Mouse (Mus musculus) ES-E14 (cell line): ENCODE measurements around the gene Tnnt3. TPM values are rescaled to one million over a fixed set of nuclear protein-coding genes. Genes with fewer than 3 reads are reported as not detected.

ENCODE experiments used
- DNase-seq: peaks from one replicate; pipeline ENCODE4 v3.0.0-alpha.2; 2013; ENCODE audit warnings: low read depth, low spot score
- H3K27ac ChIP-seq: 2 replicates; pipeline ENCODE4 v1.5.1; 2012; ENCODE audit warnings: low read depth, mild to moderate bottlenecking, low read length, moderate library complexity, mixed read lengths; ENCODE audit not compliant: poor library complexity, insufficient read depth, severe bottlenecking
- H3K36me3 ChIP-seq: 2 replicates; pipeline ENCODE4 v1.6.1; 2012; ENCODE audit warnings: mild to moderate bottlenecking, low read length, moderate library complexity, mixed read lengths; ENCODE audit not compliant: control insufficient read depth, poor library complexity, insufficient read depth, severe bottlenecking
- H3K4me1 ChIP-seq, 2 experiments: fragments of 150-350 bp in 1 of 2; sonication (generic) in 1 of 2; 2 replicates each; pipeline ENCODE4 v1.6.1; 2012; ENCODE audit warnings: low read length in 2 of 2, mild to moderate bottlenecking in 1 of 2, mixed read lengths in 1 of 2; ENCODE audit not compliant: control insufficient read depth in 2 of 2, insufficient read depth in 2 of 2, poor library complexity in 1 of 2
- H3K4me3 ChIP-seq, 2 experiments: fragments of 150-350 bp in 1 of 2; sonication (generic) in 1 of 2; 2 replicates each; pipeline ENCODE4 v1.5.1; 2012; ENCODE audit warnings: low read length in 2 of 2, low read depth in 1 of 2, mild to moderate bottlenecking in 1 of 2, mixed read lengths in 1 of 2; ENCODE audit not compliant: insufficient read depth in 1 of 2, poor library complexity in 1 of 2, severe bottlenecking in 1 of 2
- H3K9ac ChIP-seq: 2 replicates; pipeline ENCODE4 v1.6.1; 2012; ENCODE audit warnings: low read depth, mild to moderate bottlenecking, low read length, mixed read lengths; ENCODE audit not compliant: poor library complexity, insufficient read depth, severe bottlenecking
- H3K9me3 ChIP-seq: fragments of 150-350 bp; sonication (generic); 2 replicates; pipeline ENCODE4 v1.6.1; 2012; ENCODE audit warnings: low read depth, mild to moderate bottlenecking, low read length; ENCODE audit not compliant: control insufficient read depth, insufficient read depth
- CHD2 ChIP-seq: IDR thresholded peaks from 2 replicates; pipeline ENCODE4 v1.6.1; 2014; ENCODE audit warnings: mild to moderate bottlenecking, low read depth, low read length, inconsistent platforms
- HCFC1 ChIP-seq: IDR thresholded peaks from 2 replicates; pipeline ENCODE4 v1.6.1; 2012; ENCODE audit warnings: low read length, inconsistent platforms, borderline replicate concordance; ENCODE audit not compliant: insufficient read depth
- MAFK ChIP-seq: IDR thresholded peaks from 2 replicates; pipeline ENCODE4 v1.6.1; 2014; ENCODE audit warnings: mild to moderate bottlenecking, low read depth, low read length, inconsistent platforms; ENCODE audit not compliant: insufficient read depth
- ZC3H11A ChIP-seq: IDR thresholded peaks from 2 replicates; pipeline ENCODE4 v1.6.1; 2012; ENCODE audit warnings: low read depth, mild to moderate bottlenecking, inconsistent platforms, low read length, borderline replicate concordance
- ZNF384 ChIP-seq: IDR thresholded peaks from 2 replicates; pipeline ENCODE4 v1.6.1; 2012; ENCODE audit warnings: low read depth, low read length, inconsistent platforms
- in situ Hi-C, 2 experiments: fragments of 600-800 bp; cut with MboI; formaldehyde crosslinking; loops; one replicate each; pipeline ENCODE4 v1.15.1; 2025; ENCODE audit warnings: low sequenced_read_pairs in 2 of 2, inconsistent platforms in 1 of 2; ENCODE audit not compliant: unreplicated experiment in 2 of 2
- total RNA-seq: library from RNA; depleted of rRNA; stranded (reverse); fragments of 300-350 nt; gene quantifications from 2 replicates; pipeline ENCODE4 v1.2.3, GENCODE M21; 2012

The Tnnt3 gene
- total RNA-seq, 1 experiment = 6.4 TPM

DNA sequence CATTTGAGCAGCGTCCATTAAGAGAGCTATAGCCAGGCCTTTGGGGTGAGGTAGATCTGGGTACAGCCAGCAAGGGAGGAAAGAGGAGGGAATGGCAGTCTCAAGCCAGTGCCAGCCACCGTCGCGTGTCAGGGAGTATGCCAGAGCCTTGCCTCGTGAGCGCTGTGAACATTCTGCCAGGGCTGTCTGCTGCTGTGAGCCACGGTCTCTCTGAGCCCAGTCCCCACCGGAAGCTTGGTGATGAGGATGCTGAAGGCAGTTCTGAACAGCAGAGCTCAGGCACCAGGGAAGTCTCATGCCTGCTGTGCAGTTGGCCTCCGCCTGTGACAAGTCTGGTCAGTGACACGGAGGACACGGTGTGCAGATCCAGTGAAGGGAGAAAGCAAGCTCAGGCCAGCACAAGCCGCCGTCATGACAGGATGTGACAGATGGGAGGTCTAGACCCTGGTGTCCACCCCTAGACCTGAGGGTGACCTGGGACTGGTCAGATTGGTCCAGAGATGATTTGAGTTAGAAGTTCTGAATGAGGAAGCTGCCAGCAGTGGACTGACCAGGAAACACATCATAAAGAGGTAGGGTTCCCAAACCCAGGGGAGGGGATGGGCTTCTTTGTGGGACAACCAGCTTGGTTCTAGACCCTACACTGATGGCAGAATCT is 21.7 kb upstream of the Tnnt3 start:
- H3K4me1 ChIP-seq = 0 out of 4 replicates have a peak, but pooled peaks cover 0 to under 1% of the 10 kb centered on the region in 2 experiments
- H3K27ac ChIP-seq = no peak overlapping the region
- no peak overlapping the region for H3K9ac ChIP-seq

GRCm38 (mm10) chr7:142478001-142478400 is 20.6 kb upstream of the Tnnt3 start:
- H3K9me3 ChIP-seq = no peaks in the 10 kb centered on the region
- peaks cover 0 to 5% of the 10 kb centered on the region in 2 experiments; a peak in 1 of 4 replicates for H3K4me1 ChIP-seq
- in situ Hi-C loops = no loop called here
- TF ChIP-seq CHD2 (no peak), MAFK (no peak), ZNF384 (no peak), HCFC1 (no peak), ZC3H11A (no peak)
- H3K4me3 ChIP-seq = no peak overlapping the region
- H3K27ac ChIP-seq = no peak overlapping the region
- no peak overlapping the region for H3K9ac ChIP-seq
- no peaks in the 10 kb centered on the region for H3K36me3 ChIP-seq
- no peak for DNase-seq

More for the DNA sequence above, 21.7 kb upstream of the Tnnt3 start:
- in situ Hi-C loops = no loop called here
- Histone ChIP-seq H3K9me3 (no peaks in the 10 kb centered on the region), H3K4me3 (no peak overlapping the region), H3K36me3 (no peaks in the 10 kb centered on the region)
- no peak for DNase-seq
- TF ChIP-seq HCFC1 = no peak
- no peak for TF ChIP-seq MAFK
- TF ChIP-seq ZNF384 = no peak
- no peak for TF ChIP-seq ZC3H11A
- TF ChIP-seq CHD2 = no peak

GRCm38 (mm10) chr7:142478574-142478973 is 20.1 kb upstream of the Tnnt3 start:
- H3K4me3 ChIP-seq = no peak overlapping the region
- no peaks in the 10 kb centered on the region for H3K36me3 ChIP-seq
- no peaks in the 10 kb centered on the region for H3K9me3 ChIP-seq
- TF ChIP-seq ZNF384 = no peak
- TF ChIP-seq MAFK = no peak
- TF ChIP-seq CHD2 = no peak
- TF ChIP-seq ZC3H11A = no peak
- no peak for TF ChIP-seq HCFC1
- H3K9ac ChIP-seq = no peak overlapping the region
- peaks cover 0 to 5% of the 10 kb centered on the region in 2 experiments; a peak in 1 of 4 replicates for H3K4me1 ChIP-seq
- in situ Hi-C loops = no loop called here
- no peak for DNase-seq
- H3K27ac ChIP-seq = no peak overlapping the region

- no peaks in the 10 kb centered on the region for H3K36me3 ChIP-seq
- H3K9me3 ChIP-seq = no peaks in the 10 kb centered on the region
- H3K4me1 ChIP-seq = peaks cover 0 to 5% of the 10 kb centered on the region in 2 experiments; a peak in 1 of 4 replicates
- in situ Hi-C loops = no loop called here
- TF ChIP-seq ZC3H11A (no peak), HCFC1 (no peak), MAFK (no peak), ZNF384 (no peak), CHD2 (no peak)
- no peak overlapping the region for H3K27ac ChIP-seq
- H3K9ac ChIP-seq = no peak overlapping the region
- no peak overlapping the region for H3K4me3 ChIP-seq
- DNase-seq = no peak
Observed at GRCm38 (mm10) chr7:142479307-142479706, 19.3 kb upstream of the Tnnt3 start.
